Mouse (Mus musculus): ENCODE data around the gene Tmprss3.

The Tmprss3 gene

DNA sequence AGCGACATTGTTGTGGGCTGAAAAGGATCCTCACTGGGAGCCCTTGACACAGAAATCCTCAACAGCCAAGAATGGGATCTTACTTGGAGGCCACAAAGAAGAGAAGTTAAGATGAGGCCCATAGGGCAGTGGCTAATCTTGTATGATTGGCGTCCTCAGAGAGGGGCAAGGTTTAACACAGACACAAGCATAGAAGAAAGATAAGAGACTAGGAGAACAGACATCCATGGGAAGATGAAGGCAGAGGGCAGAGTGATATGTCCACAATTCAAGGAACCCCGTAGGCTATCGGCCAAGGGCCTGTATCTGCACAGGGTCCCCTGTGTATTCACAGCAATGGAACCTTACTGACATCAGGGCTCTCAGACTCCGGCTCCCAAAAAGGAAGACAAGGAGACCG lies 3.6 kb downstream of the Tmprss3 start:
- DNase-seq (ENCODE audit: low read depth, low spot score) = no peak

- DNase-seq (ENCODE audit: low read depth, low spot score) = no peak
Observed at GRCm38 (mm10) chr17:31193360-31193759, 5.4 kb downstream of the Tmprss3 start.

DNA sequence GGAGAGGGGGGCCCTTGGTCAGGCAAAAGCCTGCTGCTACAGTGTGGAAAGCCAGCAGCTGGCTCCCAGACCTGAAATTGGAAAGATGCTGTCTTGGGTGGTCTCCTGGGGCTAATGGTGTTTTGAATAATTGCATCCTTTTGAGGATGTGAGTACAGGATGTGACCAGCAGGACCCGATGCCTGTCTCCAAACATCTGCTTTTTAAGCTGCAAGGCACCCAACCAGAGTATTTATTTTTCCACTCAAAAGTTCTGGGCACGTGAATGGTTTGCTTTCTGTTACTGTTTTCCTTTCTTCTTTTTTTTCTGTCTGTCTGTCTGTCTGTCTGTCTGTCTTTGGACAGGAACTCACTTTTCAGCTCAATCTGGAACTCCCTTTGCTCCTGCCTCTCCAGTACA lies 6.1 kb downstream of the Tmprss3 start:
- no peak for DNase-seq (ENCODE audit: low read depth, low spot score)

DNA sequence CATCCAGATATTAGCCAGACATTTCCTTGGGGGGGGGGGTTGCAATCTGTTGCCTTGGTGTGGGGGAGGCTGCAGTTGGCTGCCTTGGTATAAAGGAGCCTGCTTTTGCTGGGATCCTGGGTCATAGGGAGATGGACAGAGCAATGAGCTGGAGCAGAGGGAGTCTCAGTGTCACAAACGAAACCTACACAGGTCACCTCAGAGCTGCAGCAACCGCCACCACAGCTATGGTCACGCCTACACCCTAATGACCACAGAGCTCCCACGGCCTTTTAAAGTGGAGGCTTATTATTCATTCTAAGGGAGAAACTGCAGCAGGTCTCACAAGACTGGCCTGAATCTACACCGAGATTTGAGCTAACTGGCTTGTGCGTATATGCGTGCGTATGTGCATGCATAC lies 7.0 kb downstream of the Tmprss3 start:
- DNase-seq (ENCODE audit: low read depth, low spot score) = no peak

DNA sequence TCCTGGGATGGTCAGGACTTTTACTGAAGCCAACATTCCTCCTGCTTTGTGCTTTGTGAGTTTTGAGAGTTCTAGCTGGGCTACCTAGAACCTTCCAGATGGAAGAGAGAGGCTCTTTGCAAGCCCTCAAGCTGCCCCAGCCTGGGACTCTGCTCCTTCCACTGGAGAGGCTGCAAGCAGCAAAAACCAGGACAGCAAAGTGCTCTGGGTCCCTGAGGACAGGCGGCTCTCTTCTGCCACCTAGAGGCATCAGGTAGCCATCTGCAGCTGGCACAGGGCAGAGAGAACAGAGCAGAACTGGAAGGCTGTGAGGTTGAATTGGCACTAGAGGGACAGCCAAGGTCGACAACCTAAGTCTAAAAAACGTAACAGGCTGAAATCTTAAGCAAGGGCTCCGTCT lies 11.4 kb downstream of the Tmprss3 start:
- DNase-seq (ENCODE audit: low read depth, low spot score) = peak; percentile 67

- no peak for DNase-seq (ENCODE audit: low read depth, low spot score)
Observed at GRCm38 (mm10) chr17:31184269-31184990, 14.3 kb downstream of the Tmprss3 start.

- DNase-seq (ENCODE audit: low read depth, low spot score) = no peak
Observed at GRCm38 (mm10) chr17:31183180-31183974, 15.4 kb downstream of the Tmprss3 start.

GRCm38 (mm10) chr17:31181490-31181889 lies 17.3 kb downstream of the Tmprss3 start:
- no peak for DNase-seq (ENCODE audit: low read depth, low spot score)

- no peak for DNase-seq (ENCODE audit: low read depth, low spot score)
Observed at GRCm38 (mm10) chr17:31176321-31176720, 22.5 kb downstream of the Tmprss3 start.

DNA sequence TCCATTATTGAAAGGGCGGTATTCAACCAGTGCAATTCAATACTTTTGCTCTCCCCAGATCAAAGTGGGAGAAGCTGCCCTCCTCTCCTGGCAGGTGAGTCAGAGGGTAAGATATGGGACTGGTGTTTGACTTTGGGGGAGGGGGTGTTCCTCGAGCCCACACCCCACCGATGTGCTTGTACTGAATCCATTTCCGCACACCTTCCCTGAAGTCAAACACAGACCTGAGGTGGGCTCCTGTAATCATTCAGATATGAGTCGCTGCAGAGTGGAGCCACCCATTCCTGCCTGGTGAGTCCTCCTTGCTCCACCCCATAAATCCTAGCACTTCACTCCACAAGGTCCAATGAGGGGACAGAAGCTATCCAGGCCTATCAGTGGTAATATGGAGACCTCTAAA lies 29.0 kb downstream of the Tmprss3 start:
- DNase-seq (ENCODE audit: low read depth, low spot score) = no peak

GRCm38 (mm10) chr17:31165127-31165526 lies 33.6 kb downstream of the Tmprss3 start, which contains the start of gene Tff1:
Gene Tff1, minus strand, starts transcription at chr17:31165277.
- no peak for DNase-seq (ENCODE audit: low read depth, low spot score)

- DNase-seq (ENCODE audit: low read depth, low spot score) = no peak
Observed at GRCm38 (mm10) chr17:31163821-31164220, 35.0 kb downstream of the Tmprss3 start.

GRCm38 (mm10) chr17:31162607-31163006 lies 36.2 kb downstream of the Tmprss3 start:
- no peak for DNase-seq (ENCODE audit: low read depth, low spot score)

GRCm38 (mm10) chr17:31160291-31160690 lies 38.5 kb downstream of the Tmprss3 start:
- DNase-seq (ENCODE audit: low read depth, low spot score) = no peak

- no peak for DNase-seq (ENCODE audit: low read depth, low spot score)
Observed at GRCm38 (mm10) chr17:31157921-31158320, 40.9 kb downstream of the Tmprss3 start.

- DNase-seq (ENCODE audit: low read depth, low spot score) = no peak
Observed at GRCm38 (mm10) chr17:31153785-31154184, 45.0 kb downstream of the Tmprss3 start.

DNA sequence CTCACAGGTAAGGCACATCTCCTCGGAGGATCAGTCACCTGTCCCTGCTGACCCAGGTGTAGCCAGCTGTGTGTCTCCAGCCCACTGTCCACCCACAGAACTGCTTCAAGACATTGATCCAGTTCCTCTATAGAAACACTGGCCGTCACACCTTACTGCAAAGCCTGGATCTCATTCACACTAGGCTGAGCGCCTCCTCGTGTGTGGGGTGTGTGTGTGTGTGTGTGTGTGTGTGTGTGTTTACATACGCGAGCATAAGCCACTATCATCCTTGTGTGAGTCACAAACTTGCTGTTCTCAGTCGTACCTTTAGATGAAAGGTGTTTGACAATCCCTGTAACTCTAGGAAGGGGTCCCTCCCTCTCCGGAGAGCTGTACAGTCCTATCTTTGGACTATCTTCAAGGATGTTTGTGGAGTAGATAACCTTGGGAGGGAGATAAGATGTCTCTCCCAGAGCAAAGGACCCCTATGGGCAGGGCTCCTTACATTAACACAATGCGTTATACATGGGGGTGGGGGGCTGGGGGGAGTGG lies 45.7 kb downstream of the Tmprss3 start:
- DNase-seq (ENCODE audit: low read depth, low spot score) = no peak

DNA sequence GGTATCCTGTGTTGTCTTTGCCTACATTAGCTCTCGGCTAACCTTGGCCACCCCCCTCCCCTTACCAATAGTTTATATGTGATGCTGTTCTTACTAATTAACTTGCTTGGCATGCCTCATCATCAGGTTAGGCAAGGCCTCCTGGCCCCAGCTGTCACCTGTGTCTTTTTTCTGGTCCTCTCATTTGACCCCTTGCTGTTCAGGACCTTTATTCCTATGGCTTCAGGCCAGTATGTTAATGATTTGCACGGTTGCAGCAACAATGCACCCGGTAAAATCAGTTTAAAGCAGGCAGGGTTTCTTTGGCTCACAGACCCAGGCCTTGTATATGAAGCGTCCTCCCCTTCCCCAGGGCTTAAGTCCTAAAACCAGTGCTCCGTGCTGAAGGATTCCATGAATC lies 46.3 kb downstream of the Tmprss3 start:
- DNase-seq (ENCODE audit: low read depth, low spot score) = no peak

DNA sequence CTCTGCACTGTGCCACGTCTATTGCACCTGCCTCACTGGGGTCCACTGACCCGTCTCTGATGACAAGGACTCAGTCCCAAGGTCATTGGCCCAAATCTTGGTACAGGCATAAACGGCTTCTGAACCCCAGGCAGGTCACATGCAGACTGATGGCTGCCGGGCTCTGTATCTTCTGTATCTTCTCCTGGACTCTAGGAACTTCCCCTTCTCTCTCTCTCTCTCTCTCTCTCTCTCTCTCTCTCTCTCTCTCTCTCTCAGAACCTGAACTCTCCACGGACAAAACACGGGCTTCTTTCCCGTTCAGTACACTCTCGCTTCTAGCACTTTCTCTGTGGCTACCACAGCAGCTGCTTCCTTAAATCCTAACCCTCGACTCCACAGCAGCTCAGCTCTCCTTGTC lies 52.8 kb downstream of the Tmprss3 start:
- no peak for DNase-seq (ENCODE audit: low read depth, low spot score)

GRCm38 (mm10) chr17:31144040-31145037 lies 54.4 kb downstream of the Tmprss3 start, which contains the start of gene Tff2:
Gene Tff2, minus strand, starts transcription at chr17:31144282.
- DNase-seq (ENCODE audit: low read depth, low spot score) = no peak

DNA sequence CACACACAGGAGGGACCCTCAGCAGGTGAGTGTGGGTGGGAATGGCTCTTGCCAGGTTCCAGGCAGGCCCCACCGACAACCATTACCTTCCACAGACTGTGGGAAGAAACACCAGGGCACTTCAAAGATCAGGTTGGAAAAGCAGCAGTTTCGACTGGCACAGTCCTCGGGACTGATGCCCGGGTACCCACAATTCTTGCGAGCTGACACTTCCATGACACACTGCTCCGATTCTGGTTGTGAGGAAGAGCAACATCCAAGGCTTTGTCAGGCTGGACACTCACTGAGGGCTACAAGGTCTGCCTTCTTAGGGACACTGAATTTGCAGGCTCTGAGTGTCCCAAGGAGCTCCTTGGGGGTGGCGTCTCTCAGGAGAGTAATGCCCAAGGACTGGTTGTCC lies 56.7 kb downstream of the Tmprss3 start:
- DNase-seq (ENCODE audit: low read depth, low spot score) = no peak

Data from retina, postnatal 7 days (tissue).